Mouse (Mus musculus) activated CD4-positive, CD25-positive, alpha-beta regulatory T cell, adult 9 weeks (primary cell): ENCODE results near the gene Olfr1378. TPM values are rescaled to one million over a fixed set of nuclear protein-coding genes. Genes with fewer than 3 reads are reported as not detected.

ENCODE experiments used
- polyA plus RNA-seq: library from polyadenylated mRNA; unstranded; fragments of 100-300 nt; shearing (Covaris generic); gene quantifications from one replicate; pipeline ENCODE4 v1.2.1, GENCODE M21; 2017

The Olfr1378 gene
- not detected for polyA plus RNA-seq

GRCm38 (mm10) chr11:50966230-50966629, at the start of gene Olfr1378:
Gene Olfr1378, plus strand, starts transcription at chr11:50966530.

DNA sequence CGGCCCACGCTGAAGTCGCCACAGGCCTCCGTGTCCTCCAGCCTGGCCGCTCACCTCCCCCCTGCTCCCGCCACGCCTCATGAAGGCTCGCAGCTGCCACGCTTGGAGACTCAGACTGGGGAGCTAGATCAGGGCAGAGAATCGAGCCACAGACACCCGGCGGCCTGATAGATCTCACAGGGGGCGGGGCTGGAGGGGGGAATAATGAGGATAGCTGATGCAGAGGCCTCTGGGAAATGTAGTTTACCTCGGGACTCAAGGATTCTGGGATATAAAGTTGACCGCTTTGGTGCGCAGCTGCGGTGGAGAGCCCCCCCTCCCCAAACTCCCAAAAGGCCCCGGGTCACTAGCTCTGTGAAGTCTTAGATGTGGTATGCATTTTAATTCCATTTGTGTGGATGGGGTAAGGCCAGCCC, 34.9 kb upstream of the Olfr1378 start, which contains the start of gene Zfp354b:
Zfp354b (minus strand) TSS at position 183 of the 416 bp plus-strand sequence.

DNA sequence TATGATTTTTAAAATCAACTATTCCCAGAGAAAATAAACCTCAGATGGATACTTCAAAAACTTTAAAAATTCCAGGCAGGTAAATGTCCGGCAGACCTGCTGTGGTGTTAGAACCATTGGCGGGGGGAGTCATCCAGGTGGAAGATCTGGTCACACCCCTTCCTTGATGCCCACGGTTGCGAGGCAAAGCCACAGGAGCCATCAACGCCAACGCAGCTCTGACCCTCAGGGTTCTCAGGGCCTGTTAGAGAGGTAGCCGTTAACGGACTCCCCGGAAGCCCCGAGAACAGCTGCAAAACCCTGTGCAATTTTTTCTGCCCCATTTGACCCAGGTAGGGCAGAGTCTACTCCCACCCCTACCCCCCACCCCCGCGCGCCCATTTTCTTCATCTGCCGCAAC, 22.8 kb upstream of the Olfr1378 start, which contains the start of gene 4933414I15Rik:
4933414I15Rik (minus strand) TSS at position 260 of the 400 bp plus-strand sequence.

DNA sequence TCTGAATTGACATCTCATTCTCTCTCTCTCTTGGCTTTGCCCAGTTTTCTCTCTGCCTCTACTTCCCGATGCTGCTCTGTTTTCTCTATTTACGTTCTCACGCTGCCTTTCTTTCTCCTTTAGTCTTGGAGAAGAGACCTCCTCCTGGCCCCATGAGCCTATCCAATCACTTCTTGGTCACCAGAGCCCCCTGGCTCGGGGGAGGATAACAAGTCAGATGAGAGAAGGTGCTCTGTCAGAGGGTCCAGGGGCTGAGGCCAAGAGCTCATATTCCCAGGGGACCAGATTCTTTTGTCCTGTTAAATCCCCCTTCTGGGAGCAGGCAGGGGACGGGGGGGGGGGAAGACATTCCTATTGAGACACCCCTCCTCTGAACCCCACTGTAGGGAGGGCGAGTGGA, 12.7 kb upstream of the Olfr1378 start, which contains the start of gene Prop1:
Prop1 (minus strand) TSS at position 101 of the 400 bp plus-strand sequence.

DNA sequence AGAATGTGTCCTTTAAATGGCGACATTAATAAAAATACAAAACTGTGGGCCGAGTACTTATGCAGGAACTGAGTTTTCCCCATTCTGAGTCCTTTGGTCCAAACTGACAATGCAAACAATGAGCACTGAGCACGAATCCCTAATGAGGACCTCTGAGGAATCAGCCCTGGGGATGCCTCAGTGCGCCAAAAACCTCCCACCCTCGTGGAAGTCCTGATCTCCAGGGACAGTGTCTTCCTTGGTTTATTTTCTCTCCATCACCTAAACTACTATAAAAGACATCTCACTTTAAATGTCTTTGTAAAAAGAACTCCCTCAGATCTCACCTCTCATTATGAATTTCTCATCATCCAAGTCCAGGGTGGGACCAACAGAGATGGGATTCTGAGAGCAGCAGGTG, 15.3 kb downstream of the Olfr1378 start, which contains the start of gene Olfr1377:
Olfr1377 (plus strand) TSS at position 301 of the 400 bp plus-strand sequence.

DNA sequence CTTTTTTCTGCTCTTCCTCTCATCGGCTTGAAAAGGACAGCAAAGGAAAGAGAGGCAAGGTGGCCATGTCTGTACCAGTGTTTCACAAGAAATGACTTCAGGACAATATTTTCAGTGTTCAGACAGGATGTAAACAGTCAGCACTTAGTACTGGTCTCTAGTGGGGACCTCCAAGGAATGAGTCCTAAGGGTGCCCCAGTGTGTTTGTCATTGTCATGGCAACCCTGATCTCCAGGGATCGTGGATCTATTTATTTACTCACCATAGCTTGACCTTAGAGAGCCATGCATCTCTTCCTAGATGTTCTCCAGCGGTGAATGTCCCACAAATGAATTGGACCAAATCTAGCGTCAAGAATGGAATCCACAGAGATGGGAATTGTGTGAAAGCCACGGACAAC, 37.0 kb downstream of the Olfr1378 start, which contains the start of gene Olfr51:
Olfr51 (plus strand) TSS at position 301 of the 400 bp plus-strand sequence.

DNA sequence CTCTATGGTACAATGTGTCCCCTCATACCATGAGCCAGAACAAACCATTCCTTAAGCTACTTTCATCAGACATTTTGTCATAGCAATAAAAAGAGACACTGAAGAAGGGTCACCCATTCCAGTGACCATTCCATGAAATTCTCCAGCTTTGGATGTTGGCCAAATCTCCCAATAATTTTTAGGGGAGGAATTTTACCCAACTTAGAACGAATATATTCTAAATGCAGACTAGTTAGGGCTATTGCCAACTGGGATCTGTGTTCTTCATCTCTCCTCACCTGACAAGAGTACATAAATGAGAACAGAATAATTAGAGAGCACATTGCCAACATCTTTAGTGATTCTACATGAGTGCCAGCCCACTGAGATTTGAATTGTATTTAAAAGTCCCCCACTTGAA, 47.6 kb downstream of the Olfr1378 start, which contains the start of gene Olfr54:
Olfr54 (plus strand) TSS at position 301 of the 400 bp plus-strand sequence.

Other genes starting within 250 kb of the Olfr1378 start
- gene Zfp354c, start 138.8 kb upstream of the Olfr1378 start, polyA plus RNA-seq = 1.5 TPM
- gene Zfp879, start 125.0 kb upstream of the Olfr1378 start, polyA plus RNA-seq = not detected
- gene Grm6, start 115.8 kb upstream of the Olfr1378 start, polyA plus RNA-seq = 0.07 TPM
- not detected for gene Zfp454, start 78.9 kb upstream of the Olfr1378 start, polyA plus RNA-seq
- gene Zfp2, start 50.4 kb upstream of the Olfr1378 start, polyA plus RNA-seq = 1.9 TPM
- gene Zfp354b, start 34.9 kb upstream of the Olfr1378 start, polyA plus RNA-seq = not detected
- not detected for gene 4933414I15Rik, start 22.8 kb upstream of the Olfr1378 start, polyA plus RNA-seq
- not detected for gene Prop1, start 12.8 kb upstream of the Olfr1378 start, polyA plus RNA-seq
- not detected for gene Olfr1377, start 15.4 kb downstream of the Olfr1378 start, polyA plus RNA-seq
- not detected for gene Olfr51, start 37.1 kb downstream of the Olfr1378 start, polyA plus RNA-seq
- 0.10 TPM for gene Olfr54, start 47.7 kb downstream of the Olfr1378 start, polyA plus RNA-seq
- gene Olfr1375, start 81.6 kb downstream of the Olfr1378 start, polyA plus RNA-seq = not detected
- gene Zfp354a, start 92.7 kb downstream of the Olfr1378 start, polyA plus RNA-seq = not detected